Mouse (Mus musculus) liver, embryonic 13.5 days (tissue): ENCODE data around the gene Ctnna2. TPM values are rescaled to one million over a fixed set of nuclear protein-coding genes. Genes with fewer than 3 reads are reported as not detected.

Experiments
- ATAC-seq: fragments of 200-750 bp; cut with Nextera tagmentation; 2 replicates; pipeline ENCODE4 v1.8.0; 2017; ENCODE audit warnings: low read depth, mild to moderate bottlenecking, moderate number of reproducible peaks, moderate library complexity
- DNase-seq: peaks from one replicate; pipeline ENCODE4 v3.0.0; 2022
- H3K27ac ChIP-seq: fragments of 300-500 bp; sonication (generic); 2 replicates; pipeline ENCODE4 v1.5.1; 2015; ENCODE audit warnings: moderate library complexity, mild to moderate bottlenecking, inconsistent platforms
- H3K27me3 ChIP-seq: fragments of 300-500 bp; sonication (generic); 2 replicates; pipeline ENCODE4 v1.6.1; 2015; ENCODE audit warnings: mild to moderate bottlenecking, inconsistent platforms
- H3K36me3 ChIP-seq: fragments of 300-500 bp; sonication (generic); 2 replicates; pipeline ENCODE4 v1.6.1; 2015; ENCODE audit warnings: mild to moderate bottlenecking, inconsistent platforms
- H3K4me1 ChIP-seq: fragments of 300-500 bp; sonication (generic); replicated peaks from 2 replicates; pipeline ENCODE4 v1.6.1; 2015; ENCODE audit warnings: inconsistent platforms
- H3K4me2 ChIP-seq: fragments of 300-500 bp; sonication (generic); 2 replicates; pipeline ENCODE4 v1.6.1; 2015; ENCODE audit warnings: inconsistent platforms, mild to moderate bottlenecking, moderate library complexity
- H3K4me3 ChIP-seq: fragments of 300-500 bp; sonication (generic); replicated peaks from 2 replicates; pipeline ENCODE4 v1.5.1; 2015; ENCODE audit warnings: mild to moderate bottlenecking, inconsistent platforms
- H3K9ac ChIP-seq: fragments of 300-500 bp; sonication (generic); 2 replicates; pipeline ENCODE4 v1.6.1; 2015; ENCODE audit warnings: mild to moderate bottlenecking, inconsistent platforms
- H3K9me3 ChIP-seq: fragments of 300-500 bp; sonication (generic); replicated peaks from 2 replicates; pipeline ENCODE4 v1.6.1; 2016; ENCODE audit warnings: inconsistent platforms
- WGBS: fragments of 180-500 bp; shearing (Covaris S2); methylation state at CpG from one replicate; pipeline ENCODE4 v1.1.7; 2015; ENCODE audit not compliant: insufficient replicate concordance; 5-methylcytosine and 5-hydroxymethylcytosine counted together
- polyA plus RNA-seq: library from polyadenylated mRNA; unstranded; fragments of >200 nt; fragmentation: Nextera tagmentation; extraction: Ambion mirVana; gene quantifications from 2 replicates; pipeline ENCODE4 v1.2.1, GENCODE M21; 2015

The Ctnna2 gene
- polyA plus RNA-seq, 1 experiment from 2014 or later: 0.30 TPM

GRCm38 (mm10) chr6:77416999-77417398 lies 562.5 kb downstream of the Ctnna2 start:
- no peaks in the 10 kb centered on the region for H3K9me3 ChIP-seq
- H3K9ac ChIP-seq: no peak overlapping the region
- H3K27ac ChIP-seq: no peak overlapping the region
- ATAC-seq (no peak), DNase-seq (no peak)
- WGBS: 46% methylated on average over 1 of the region's 1 CpGs
- H3K4me2 ChIP-seq: no peak overlapping the region
- H3K36me3 ChIP-seq: no peaks in the 10 kb centered on the region
- no peaks in the 10 kb centered on the region for H3K4me1 ChIP-seq
- H3K4me3 ChIP-seq: no peak overlapping the region
- no peaks in the 10 kb centered on the region for H3K27me3 ChIP-seq

DNA sequence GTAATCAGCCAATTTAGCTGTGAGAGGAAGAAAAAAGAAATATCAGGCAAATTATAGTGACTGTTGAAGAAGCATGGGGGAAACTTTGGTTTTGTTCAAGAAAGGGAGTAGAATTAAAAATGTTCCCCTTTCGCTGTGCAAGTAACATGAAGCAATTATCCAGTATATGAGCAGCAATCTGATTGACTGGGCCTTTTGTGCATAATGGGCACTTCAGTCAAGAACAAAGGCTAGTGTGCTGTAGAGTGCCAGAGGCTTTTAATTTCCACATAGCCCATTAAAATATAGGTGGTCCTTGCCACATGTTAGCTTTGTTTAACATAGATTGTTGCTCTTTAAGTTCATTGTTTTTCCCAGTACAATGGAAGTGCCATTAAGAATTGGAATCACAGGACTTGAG lies 566.0 kb downstream of the Ctnna2 start:
- Histone ChIP-seq H3K9ac (no peak overlapping the region), H3K4me3 (no peak overlapping the region), H3K9me3 (no peaks in the 10 kb centered on the region), H3K27ac (no peak overlapping the region), H3K4me1 (no peaks in the 10 kb centered on the region), H3K4me2 (no peak overlapping the region), H3K36me3 (no peaks in the 10 kb centered on the region), H3K27me3 (no peaks in the 10 kb centered on the region)
- ATAC-seq (no peak), DNase-seq (no peak)
- WGBS: 74% methylated on average over 1 of the region's 1 CpGs

- no peak for ATAC-seq
Observed at GRCm38 (mm10) chr6:77408481-77408880, 571.0 kb downstream of the Ctnna2 start.

DNA sequence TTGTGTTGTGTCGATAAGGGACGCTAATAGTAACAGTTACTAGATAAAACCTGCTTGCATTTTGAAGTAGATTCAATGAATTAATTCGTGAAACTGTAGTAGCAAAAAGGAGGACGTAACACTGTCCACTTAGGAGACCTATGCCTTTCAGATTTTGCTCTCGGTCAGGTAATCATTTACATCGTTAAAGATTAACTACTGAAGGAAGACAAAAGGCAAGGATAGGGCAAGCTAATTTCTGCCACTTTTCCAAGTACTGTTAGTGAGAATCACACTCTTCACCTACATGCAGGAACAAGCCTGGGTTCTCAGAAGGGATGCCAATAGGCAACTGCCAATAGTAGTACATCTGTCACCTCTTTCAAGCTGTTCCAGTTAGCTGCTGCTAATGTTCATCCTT lies 578.7 kb downstream of the Ctnna2 start:
- Histone ChIP-seq H3K4me2 (no peak overlapping the region), H3K9me3 (no peaks in the 10 kb centered on the region), H3K27me3 (no peaks in the 10 kb centered on the region), H3K9ac (no peak overlapping the region), H3K36me3 (no peaks in the 10 kb centered on the region), H3K4me1 (no peaks in the 10 kb centered on the region), H3K27ac (no peak overlapping the region), H3K4me3 (no peak overlapping the region)
- DNase-seq (no peak), ATAC-seq (no peak)
- WGBS: 59% methylated on average over 6 of the region's 6 CpGs

More at GRCm38 (mm10) chr6:77408481-77408880, 571.0 kb downstream of the Ctnna2 start:
- DNase-seq: no peak
- no peaks in the 10 kb centered on the region for H3K36me3 ChIP-seq
- H3K4me3 ChIP-seq: no peak overlapping the region
- WGBS: 47% methylated on average over 5 of the region's 5 CpGs
- no peak overlapping the region for H3K9ac ChIP-seq
- no peak overlapping the region for H3K4me2 ChIP-seq
- H3K27me3 ChIP-seq: no peaks in the 10 kb centered on the region
- no peaks in the 10 kb centered on the region for H3K4me1 ChIP-seq
- H3K9me3 ChIP-seq: no peaks in the 10 kb centered on the region
- H3K27ac ChIP-seq: no peak overlapping the region

DNA sequence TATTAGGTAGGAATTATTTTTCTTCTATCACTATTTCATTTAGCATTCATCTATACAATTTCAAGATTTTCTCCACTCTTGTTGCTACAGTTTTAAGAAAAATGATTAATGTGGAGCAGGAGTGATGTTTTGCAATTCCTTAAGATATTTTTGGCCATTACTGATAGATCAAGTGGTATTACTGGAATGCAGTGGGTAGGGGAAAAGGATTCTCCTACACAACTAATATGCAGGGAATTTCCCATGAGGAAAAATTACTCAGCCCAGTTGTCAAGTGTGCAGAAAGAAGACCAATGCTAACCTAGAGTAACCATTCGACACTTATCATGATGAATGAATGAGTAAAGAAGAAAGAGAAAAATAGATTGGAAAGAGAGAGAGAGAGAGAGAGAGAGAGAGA lies 587.8 kb downstream of the Ctnna2 start:
- 42% methylated on average over 1 of the region's 1 CpGs for WGBS
- H3K36me3 ChIP-seq: no peaks in the 10 kb centered on the region
- no peak overlapping the region for H3K9ac ChIP-seq
- no peaks in the 10 kb centered on the region for H3K4me1 ChIP-seq
- no peak for ATAC-seq
- no peak overlapping the region for H3K4me3 ChIP-seq
- H3K27me3 ChIP-seq: no peaks in the 10 kb centered on the region
- H3K27ac ChIP-seq: no peak overlapping the region
- no peak overlapping the region for H3K4me2 ChIP-seq
- no peak for DNase-seq
- no peaks in the 10 kb centered on the region for H3K9me3 ChIP-seq

GRCm38 (mm10) chr6:77381309-77381708 lies 598.2 kb downstream of the Ctnna2 start:
- DNase-seq: no peak
- H3K36me3 ChIP-seq: no peaks in the 10 kb centered on the region
- no peak overlapping the region for H3K4me2 ChIP-seq
- no peaks in the 10 kb centered on the region for H3K4me1 ChIP-seq
- H3K27me3 ChIP-seq: no peaks in the 10 kb centered on the region
- no peak overlapping the region for H3K9ac ChIP-seq
- no peak overlapping the region for H3K4me3 ChIP-seq
- H3K9me3 ChIP-seq: no peaks in the 10 kb centered on the region
- H3K27ac ChIP-seq: no peak overlapping the region
- ATAC-seq: no peak

GRCm38 (mm10) chr6:77373132-77373531 lies 606.4 kb downstream of the Ctnna2 start:
- Histone ChIP-seq H3K4me2 (no peak overlapping the region), H3K9ac (no peak overlapping the region), H3K4me1 (no peaks in the 10 kb centered on the region), H3K9me3 (no peaks in the 10 kb centered on the region), H3K36me3 (no peaks in the 10 kb centered on the region), H3K27me3 (no peaks in the 10 kb centered on the region), H3K27ac (no peak overlapping the region), H3K4me3 (no peak overlapping the region)
- ATAC-seq (no peak), DNase-seq (no peak)
- WGBS: 54% methylated on average over 5 of the region's 5 CpGs

DNA sequence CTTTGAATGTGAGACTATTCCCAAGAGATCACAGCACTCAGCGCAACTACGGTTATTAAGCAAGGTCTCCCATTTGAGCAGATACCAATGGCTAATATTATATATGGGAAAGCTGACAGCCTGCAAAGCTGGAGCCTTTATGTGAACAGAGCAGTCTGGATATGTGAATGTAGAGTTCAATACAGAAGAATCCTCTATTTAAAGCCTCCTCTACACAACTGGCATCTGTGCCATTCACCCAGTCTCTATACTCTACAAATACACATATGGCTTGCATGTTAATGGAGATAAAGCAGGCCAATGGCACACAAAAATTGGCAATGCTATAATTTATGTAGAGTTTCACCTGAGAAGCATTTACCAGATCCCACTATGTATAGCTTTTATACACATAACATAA lies 608.4 kb downstream of the Ctnna2 start:
- Histone ChIP-seq H3K36me3 (no peaks in the 10 kb centered on the region), H3K27me3 (no peaks in the 10 kb centered on the region), H3K4me1 (no peaks in the 10 kb centered on the region), H3K9me3 (no peaks in the 10 kb centered on the region), H3K4me3 (no peak overlapping the region), H3K27ac (no peak overlapping the region), H3K9ac (no peak overlapping the region), H3K4me2 (no peak overlapping the region)
- 83% methylated on average over 2 of the region's 2 CpGs for WGBS
- DNase-seq: no peak
- no peak for ATAC-seq

GRCm38 (mm10) chr6:77358471-77358837 lies 621.0 kb downstream of the Ctnna2 start:
- Histone ChIP-seq H3K4me2 (no peak overlapping the region), H3K4me1 (no peaks in the 10 kb centered on the region), H3K27me3 (no peaks in the 10 kb centered on the region), H3K27ac (no peak overlapping the region), H3K9ac (no peak overlapping the region), H3K4me3 (no peak overlapping the region), H3K9me3 (no peaks in the 10 kb centered on the region), H3K36me3 (no peaks in the 10 kb centered on the region)
- WGBS: 56% methylated on average over 6 of the region's 6 CpGs
- DNase-seq (no peak), ATAC-seq (no peak)

- WGBS: 56% methylated on average over 9 of the region's 9 CpGs
- ATAC-seq (no peak), DNase-seq (no peak)
- Histone ChIP-seq H3K27ac (no peak overlapping the region), H3K9ac (no peak overlapping the region), H3K27me3 (no peaks in the 10 kb centered on the region), H3K4me1 (no peaks in the 10 kb centered on the region), H3K4me2 (no peak overlapping the region), H3K4me3 (no peak overlapping the region), H3K9me3 (no peaks in the 10 kb centered on the region), H3K36me3 (no peaks in the 10 kb centered on the region)
Observed at GRCm38 (mm10) chr6:77357748-77358470, 621.6 kb downstream of the Ctnna2 start.

DNA sequence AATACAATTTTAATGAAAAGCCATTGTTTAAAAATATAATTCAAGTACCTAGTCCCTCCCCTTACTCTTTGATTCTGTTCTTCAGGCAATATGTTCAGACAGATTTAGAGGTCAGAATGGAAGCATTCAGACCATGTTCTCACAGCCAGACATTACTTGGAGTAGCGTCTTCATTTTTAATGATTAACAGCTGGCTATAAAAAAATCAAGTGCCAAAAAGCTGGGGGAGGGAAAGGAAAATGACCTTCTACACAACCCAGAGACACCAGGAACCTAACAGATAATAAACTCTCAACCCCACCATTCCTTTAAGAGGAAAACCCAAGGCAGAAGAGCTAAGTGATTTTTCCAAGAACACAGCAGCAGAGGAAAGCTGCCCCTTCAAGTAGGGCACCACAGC lies 624.7 kb downstream of the Ctnna2 start:
- no peak for ATAC-seq

DNA sequence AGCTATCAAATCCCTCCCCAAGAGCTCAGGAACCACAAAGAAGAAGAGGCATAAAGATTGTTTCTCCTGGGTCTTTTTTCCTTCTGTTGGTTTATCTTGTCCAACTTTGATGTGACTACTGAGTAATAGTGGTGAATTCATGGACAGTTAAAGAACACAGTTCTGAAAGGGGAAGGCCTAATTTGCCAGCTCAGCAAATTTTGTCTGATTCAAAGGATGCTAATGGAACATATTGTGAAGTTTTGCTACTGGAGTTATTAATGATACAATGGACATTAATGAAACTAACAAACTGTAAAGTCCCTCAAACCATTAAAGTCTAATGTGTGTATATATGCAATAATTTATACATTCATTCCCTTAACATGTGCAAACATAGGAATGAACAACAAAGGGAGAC lies 635.7 kb downstream of the Ctnna2 start:
- H3K4me2 ChIP-seq: no peak overlapping the region
- DNase-seq (no peak), ATAC-seq (no peak)
- no peak overlapping the region for H3K9ac ChIP-seq
- no peaks in the 10 kb centered on the region for H3K36me3 ChIP-seq
- H3K27me3 ChIP-seq: no peaks in the 10 kb centered on the region
- no peak overlapping the region for H3K27ac ChIP-seq
- H3K4me1 ChIP-seq: no peaks in the 10 kb centered on the region
- no peaks in the 10 kb centered on the region for H3K9me3 ChIP-seq
- H3K4me3 ChIP-seq: no peak overlapping the region

More for the DNA sequence above, 624.7 kb downstream of the Ctnna2 start:
- 83% methylated on average over 1 of the region's 1 CpGs for WGBS
- H3K4me2 ChIP-seq: no peak overlapping the region
- H3K9ac ChIP-seq: no peak overlapping the region
- H3K36me3 ChIP-seq: no peaks in the 10 kb centered on the region
- H3K9me3 ChIP-seq: no peaks in the 10 kb centered on the region
- no peak overlapping the region for H3K27ac ChIP-seq
- DNase-seq: no peak
- H3K4me3 ChIP-seq: no peak overlapping the region
- H3K27me3 ChIP-seq: no peaks in the 10 kb centered on the region
- H3K4me1 ChIP-seq: no peaks in the 10 kb centered on the region
